Mouse (Mus musculus) G1E (cell line): ENCODE measurements at regions not wholly inside any gene's neighbourhood (a gene's known extent, or its start where the extent isn't known, plus 50 kb on each side); places are given as distances from the start of the nearest gene placed in this dataset.

Experiments
- ATAC-seq: 2 replicates; pipeline ENCODE4 v1.8.0; 2016; ENCODE audit warnings: mild to moderate bottlenecking; ENCODE audit not compliant: insufficient number of reproducible peaks, poor library complexity, low FRiP score, severe bottlenecking; ENCODE audit errors: extremely low read depth
- DNase-seq: peaks from one replicate; pipeline ENCODE4 v3.0.0; 2012; ENCODE audit warnings: low spot score
- H3K27me3 ChIP-seq: 2 replicates; pipeline ENCODE4 v1.6.1; 2012; ENCODE audit warnings: mild to moderate bottlenecking, low read length, inconsistent platforms; ENCODE audit not compliant: insufficient read depth
- H3K36me3 ChIP-seq: replicated peaks from 2 replicates; pipeline ENCODE3; 2012; ENCODE audit warnings: mild to moderate bottlenecking, inconsistent platforms
- H3K4me1 ChIP-seq: 2 replicates; pipeline ENCODE4 v1.6.1; 2012; ENCODE audit warnings: low read depth, low read length, inconsistent platforms, mixed read lengths; ENCODE audit not compliant: insufficient read depth
- H3K4me3 ChIP-seq: 2 replicates; pipeline ENCODE4 v1.5.1; 2012; ENCODE audit warnings: low read depth, mild to moderate bottlenecking, inconsistent platforms, low read length, moderate library complexity, mixed read lengths
- H3K9me3 ChIP-seq: replicated peaks from 2 replicates; pipeline ENCODE4 v1.6.1; 2012; ENCODE audit warnings: inconsistent platforms
- CTCF ChIP-seq: IDR thresholded peaks from 2 replicates; pipeline ENCODE4 v1.5.1; 2012; ENCODE audit warnings: low read depth, low read length, inconsistent platforms, mixed read lengths
- GATA1 ChIP-seq: IDR thresholded peaks from 2 replicates; pipeline ENCODE4 v1.6.1; 2012; ENCODE audit warnings: borderline replicate concordance, low read length, inconsistent platforms, mixed read lengths
- GATA2 ChIP-seq: IDR thresholded peaks from 2 replicates; pipeline ENCODE4 v1.6.1; 2012; ENCODE audit warnings: low read depth, low read length, inconsistent platforms, borderline replicate concordance
- POLR2AphosphoS5 ChIP-seq: IDR thresholded peaks from 2 replicates; pipeline ENCODE4 v1.6.1; 2012; ENCODE audit warnings: low read depth, low read length, inconsistent platforms; ENCODE audit not compliant: insufficient replicate concordance
- TAL1 ChIP-seq: conservative IDR thresholded peaks from 2 replicates; pipeline ENCODE4 v1.6.1; 2012; ENCODE audit warnings: low read depth, low read length, inconsistent platforms, mixed read lengths

DNA sequence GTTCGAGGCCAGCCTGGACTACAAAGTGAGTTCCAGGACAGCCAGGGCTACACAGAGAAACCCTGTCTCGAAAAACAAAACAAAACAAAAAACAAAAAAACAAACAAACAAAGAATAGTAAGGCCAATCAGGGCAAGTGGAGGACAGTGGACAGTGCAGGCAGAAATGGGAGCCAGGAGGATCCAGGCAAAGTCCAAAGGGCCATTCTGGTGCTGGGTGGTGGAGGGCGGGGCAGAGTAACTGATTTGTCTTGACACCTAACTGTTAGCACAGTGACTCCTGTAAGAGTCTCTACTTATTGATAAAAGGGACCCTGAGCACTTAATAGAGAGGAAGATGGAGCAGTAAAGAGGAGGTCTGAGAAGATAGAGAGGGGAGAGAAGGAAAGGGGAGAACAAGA is 98.8 kb upstream of the Tmc1 start:
- Histone ChIP-seq H3K4me1 (no peaks in the 10 kb centered on the region), H3K4me3 (no peak overlapping the region), H3K9me3 (no peaks in the 10 kb centered on the region), H3K36me3 (no peaks in the 10 kb centered on the region), H3K27me3 (peaks cover 3% of the 10 kb centered on the region; the same call in 1 of the 2 replicates)
- TF ChIP-seq GATA2: no peak
- TF ChIP-seq CTCF: no peak
- no peak for TF ChIP-seq TAL1
- no peak for TF ChIP-seq GATA1
- no peak for TF ChIP-seq POLR2AphosphoS5
- ATAC-seq: no peak
- no peak for DNase-seq

DNA sequence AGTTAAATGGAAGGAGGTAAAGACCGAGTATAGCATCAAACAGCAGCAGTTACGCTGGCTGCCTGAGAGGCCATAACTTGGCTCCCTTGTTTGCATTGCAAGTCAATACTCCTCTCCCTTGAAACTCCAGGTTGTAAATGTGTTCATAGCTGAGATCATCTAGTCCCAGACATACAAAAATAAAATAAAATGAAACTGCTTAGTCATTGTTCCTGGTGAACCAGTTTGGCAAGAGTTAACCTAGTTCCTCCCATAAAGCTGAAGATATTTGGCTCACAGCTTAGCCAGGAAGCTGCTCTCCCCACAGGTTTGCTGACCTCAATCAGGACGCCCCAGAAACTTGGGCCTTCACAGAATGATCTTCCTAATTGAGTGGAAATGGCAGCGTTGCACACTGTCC is 97.9 kb upstream of the Tmc1 start:
- Histone ChIP-seq H3K9me3 (no peaks in the 10 kb centered on the region), H3K4me3 (no peak overlapping the region), H3K4me1 (no peaks in the 10 kb centered on the region), H3K27me3 (peaks cover 3% of the 10 kb centered on the region; the same call in 1 of the 2 replicates), H3K36me3 (no peaks in the 10 kb centered on the region)
- TF ChIP-seq GATA1 (no peak), CTCF (no peak), TAL1 (no peak), GATA2 (no peak), POLR2AphosphoS5 (no peak)
- ATAC-seq (no peak), DNase-seq (no peak)

DNA sequence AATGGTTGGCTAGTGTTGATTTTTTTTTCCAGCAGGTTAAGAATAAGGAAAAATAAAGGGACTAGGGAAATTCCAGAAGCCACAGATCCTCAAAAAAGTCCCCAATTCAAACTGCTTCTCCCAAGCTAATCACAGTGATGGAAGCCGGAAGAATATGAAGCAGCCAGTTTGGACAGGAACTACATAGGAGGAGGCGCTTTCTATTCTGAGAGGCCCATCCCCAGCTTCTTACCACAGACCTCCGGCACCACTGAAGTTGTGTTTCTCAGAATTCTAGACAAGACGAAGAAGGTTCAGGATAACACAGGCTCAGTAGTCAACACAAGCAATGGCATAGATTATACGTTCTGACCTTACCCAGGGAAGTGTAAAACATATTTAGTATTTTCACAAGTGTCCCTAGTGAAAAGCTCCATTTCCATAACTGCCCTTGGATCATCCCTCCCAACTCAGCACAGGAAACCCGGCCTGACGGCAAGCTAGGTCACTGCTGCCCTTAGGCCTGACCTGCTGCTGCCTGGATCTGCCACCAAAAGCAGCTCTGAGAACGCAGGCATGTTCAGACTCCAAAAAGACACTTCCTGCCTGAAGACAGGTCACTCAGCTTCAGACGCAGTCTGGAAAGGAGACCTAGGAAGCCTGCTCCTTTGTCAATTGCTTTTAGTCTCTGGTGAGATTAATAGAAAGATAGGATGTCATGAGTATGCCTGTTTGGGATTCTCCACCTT is 97.2 kb upstream of the Tmc1 start:
- no peak for TF ChIP-seq POLR2AphosphoS5
- TF ChIP-seq GATA1: no peak
- no peak for TF ChIP-seq CTCF
- no peak for TF ChIP-seq TAL1
- no peak for TF ChIP-seq GATA2
- Histone ChIP-seq H3K36me3 (no peaks in the 10 kb centered on the region), H3K4me1 (no peaks in the 10 kb centered on the region), H3K27me3 (peaks cover 3% of the 10 kb centered on the region; the same call in 1 of the 2 replicates), H3K4me3 (no peak overlapping the region), H3K9me3 (no peaks in the 10 kb centered on the region)
- ATAC-seq (no peak), DNase-seq (no peak)

DNA sequence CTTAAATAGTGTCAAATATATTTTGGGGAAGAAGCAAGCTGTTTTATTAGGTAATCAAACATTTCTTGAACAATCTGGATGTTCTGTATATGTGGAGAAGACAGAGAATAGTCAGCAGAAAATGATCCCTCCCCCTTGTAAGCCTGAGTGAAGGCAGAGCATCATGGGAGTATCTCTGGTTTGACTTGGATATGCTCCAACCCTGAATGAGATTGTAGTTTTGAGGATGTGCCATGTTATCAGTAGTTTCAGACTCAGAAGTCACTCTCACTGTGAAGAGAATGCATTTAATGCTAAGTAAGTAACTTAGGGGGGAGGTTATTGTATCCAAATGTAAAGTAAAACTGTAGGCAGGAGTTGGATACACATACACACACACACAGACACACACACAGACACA is 95.3 kb upstream of the Tmc1 start:
- H3K4me3 ChIP-seq: no peak overlapping the region
- no peaks in the 10 kb centered on the region for H3K4me1 ChIP-seq
- H3K9me3 ChIP-seq: no peaks in the 10 kb centered on the region
- no peaks in the 10 kb centered on the region for H3K36me3 ChIP-seq
- TF ChIP-seq GATA2: no peak
- TF ChIP-seq CTCF: no peak
- no peak for TF ChIP-seq POLR2AphosphoS5
- no peak for TF ChIP-seq TAL1
- no peak for TF ChIP-seq GATA1
- peaks cover 7% of the 10 kb centered on the region; the same call in 1 of the 2 replicates for H3K27me3 ChIP-seq
- ATAC-seq (no peak), DNase-seq (no peak)

DNA sequence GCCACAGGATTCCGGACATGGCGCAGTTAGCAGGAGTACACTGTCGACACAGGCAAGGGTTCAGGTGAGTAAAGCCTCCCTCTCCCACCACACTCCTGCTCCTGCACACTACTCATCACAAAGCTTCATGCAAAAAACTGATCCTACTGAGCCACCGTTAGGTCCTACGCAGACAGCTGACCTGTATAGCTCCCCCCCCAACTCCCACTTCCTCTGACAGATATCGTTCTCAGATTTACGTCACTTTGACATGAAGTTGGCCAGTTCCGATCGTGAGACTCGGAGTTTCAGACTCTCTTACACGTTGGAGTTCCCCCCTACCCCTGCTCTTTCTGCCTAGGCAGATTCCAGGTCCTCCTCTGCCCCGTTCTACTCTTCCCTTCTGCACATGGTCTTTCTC is 91.6 kb upstream of the Tmc1 start:
- H3K9me3 ChIP-seq: no peaks in the 10 kb centered on the region
- DNase-seq (no peak), ATAC-seq (no peak)
- H3K4me3 ChIP-seq: no peak overlapping the region
- H3K27me3 ChIP-seq: peaks cover 4% of the 10 kb centered on the region; the same call in 1 of the 2 replicates
- H3K36me3 ChIP-seq: no peaks in the 10 kb centered on the region
- no peaks in the 10 kb centered on the region for H3K4me1 ChIP-seq
- no peak for TF ChIP-seq GATA1
- TF ChIP-seq POLR2AphosphoS5: no peak
- TF ChIP-seq TAL1: no peak
- no peak for TF ChIP-seq GATA2
- no peak for TF ChIP-seq CTCF

DNA sequence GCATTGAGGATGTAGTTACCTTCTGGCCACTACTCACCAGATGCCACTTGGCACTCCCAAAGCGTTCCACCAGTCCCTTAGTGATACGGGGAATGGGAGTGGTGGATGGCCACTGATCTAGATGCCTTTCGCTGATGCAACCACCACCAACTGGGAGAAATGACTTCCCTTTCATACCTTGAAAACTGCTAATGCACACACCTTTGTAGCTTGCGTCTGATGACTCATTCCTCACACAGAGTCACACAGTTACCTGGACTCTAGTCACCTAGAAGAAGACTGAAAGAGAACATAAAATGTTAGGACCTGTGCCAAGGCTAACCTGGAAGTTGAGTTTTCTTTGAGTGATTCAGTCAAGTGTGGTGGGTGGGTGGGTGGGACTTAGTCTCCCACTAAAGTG is 90.0 kb upstream of the Tmc1 start:
- Histone ChIP-seq H3K36me3 (no peaks in the 10 kb centered on the region), H3K4me3 (no peak overlapping the region), H3K4me1 (no peaks in the 10 kb centered on the region), H3K9me3 (no peaks in the 10 kb centered on the region), H3K27me3 (peaks cover 4% of the 10 kb centered on the region; the same call in 1 of the 2 replicates)
- DNase-seq (no peak), ATAC-seq (no peak)
- TF ChIP-seq CTCF: no peak
- no peak for TF ChIP-seq GATA1
- TF ChIP-seq TAL1: no peak
- no peak for TF ChIP-seq POLR2AphosphoS5
- TF ChIP-seq GATA2: no peak
